Mouse (Mus musculus) kidney, postnatal 0 days (tissue): Measurements from ENCODE around the gene Cyp2b10. TPM values are rescaled to one million over a fixed set of nuclear protein-coding genes. Genes with fewer than 3 reads are reported as not detected.

Source experiments
- ATAC-seq: fragments of 200-750 bp; cut with Nextera tagmentation; replicated peaks from 2 replicates; pipeline ENCODE4 v1.8.0; 2017; ENCODE audit warnings: low read depth, moderate number of reproducible peaks, moderate TSS enrichment, moderate library complexity; ENCODE audit not compliant: low FRiP score
- DNase-seq: peaks from one replicate; pipeline ENCODE4 v3.0.0-alpha.2; 2016; ENCODE audit warnings: low spot score
- H3K27ac ChIP-seq: fragments of 300-500 bp; sonication (generic); 2 replicates; pipeline ENCODE4 v1.5.1; 2014; ENCODE audit warnings: mild to moderate bottlenecking
- H3K27me3 ChIP-seq: fragments of 300-500 bp; sonication (generic); 2 replicates; pipeline ENCODE4 v1.6.1; 2014; ENCODE audit warnings: low read length, mixed read lengths; ENCODE audit not compliant: insufficient read depth
- H3K36me3 ChIP-seq: fragments of 300-500 bp; sonication (generic); 2 replicates; pipeline ENCODE4 v1.6.1; 2014; ENCODE audit warnings: low read length, mixed read lengths; ENCODE audit not compliant: insufficient read depth
- H3K4me1 ChIP-seq: fragments of 300-500 bp; sonication (generic); replicated peaks from 2 replicates; pipeline ENCODE4 v1.6.1; 2014; ENCODE audit warnings: antibody characterized with exemption, low read length, mixed read lengths; ENCODE audit not compliant: insufficient read depth
- H3K4me2 ChIP-seq: fragments of 300-500 bp; sonication (generic); 2 replicates; pipeline ENCODE4 v1.6.1; 2014; ENCODE audit warnings: mild to moderate bottlenecking, low read length, moderate library complexity, mixed read lengths
- H3K4me3 ChIP-seq: fragments of 300-500 bp; sonication (generic); replicated peaks from 2 replicates; pipeline ENCODE4 v1.5.1; 2014; ENCODE audit warnings: low read depth, low read length
- H3K9ac ChIP-seq: fragments of 300-500 bp; sonication (generic); 2 replicates; pipeline ENCODE4 v1.6.1; 2014; ENCODE audit warnings: low read depth, low read length
- H3K9me3 ChIP-seq: fragments of 300-500 bp; sonication (generic); replicated peaks from 2 replicates; pipeline ENCODE4 v1.6.1; 2016; ENCODE audit warnings: low read length, inconsistent platforms, mixed read lengths
- CTCF ChIP-seq: IDR thresholded peaks from 2 replicates; pipeline ENCODE4 v1.5.1; 2016; ENCODE audit warnings: antibody characterized with exemption, low read depth, mild to moderate bottlenecking, moderate library complexity
- WGBS: fragments of 180-500 bp; shearing (Covaris S2); extraction: QIAGEN DNeasy Blood & Tissue Kit; methylation state at CpG from one replicate; pipeline ENCODE4 v1.1.7; 2014; 5-methylcytosine and 5-hydroxymethylcytosine counted together
- polyA plus RNA-seq: library from polyadenylated mRNA; unstranded; fragments of >200 nt; fragmentation: Nextera tagmentation; extraction: Ambion mirVana; gene quantifications from 2 replicates; pipeline ENCODE4 v1.2.1, GENCODE M21; 2015

Cyp2b10 gene
- polyA plus RNA-seq, 1 experiment from 2014 or later = not detected

- Histone ChIP-seq H3K9me3 (no peaks in the 10 kb centered on the region), H3K4me1 (no peaks in the 10 kb centered on the region), H3K27ac (no peak overlapping the region), H3K4me2 (no peak overlapping the region), H3K36me3 (no peaks in the 10 kb centered on the region), H3K4me3 (no peak overlapping the region), H3K27me3 (no peaks in the 10 kb centered on the region), H3K9ac (no peak overlapping the region)
- TF ChIP-seq CTCF = no peak
- DNase-seq = no peak
- no peak for ATAC-seq
- WGBS = 78% methylated on average over 3 of the region's 3 CpGs
Observed at GRCm38 (mm10) chr7:25887758-25888157, 9.7 kb upstream of the Cyp2b10 start.

GRCm38 (mm10) chr7:25893159-25893558 lies 4.3 kb upstream of the Cyp2b10 start:
- ATAC-seq = no peak
- no peak overlapping the region for H3K27ac ChIP-seq
- H3K4me3 ChIP-seq = no peak overlapping the region
- WGBS = 66% methylated on average over 5 of the region's 5 CpGs
- no peaks in the 10 kb centered on the region for H3K27me3 ChIP-seq
- H3K36me3 ChIP-seq = no peaks in the 10 kb centered on the region
- no peaks in the 10 kb centered on the region for H3K9me3 ChIP-seq
- no peak for TF ChIP-seq CTCF
- H3K4me2 ChIP-seq = no peak overlapping the region
- H3K9ac ChIP-seq = no peak overlapping the region
- H3K4me1 ChIP-seq = no peaks in the 10 kb centered on the region
- no peak for DNase-seq

GRCm38 (mm10) chr7:25895162-25895561 lies 2.3 kb upstream of the Cyp2b10 start:
- H3K27me3 ChIP-seq = no peaks in the 10 kb centered on the region
- no peak for TF ChIP-seq CTCF
- H3K36me3 ChIP-seq = no peaks in the 10 kb centered on the region
- no peak overlapping the region for H3K9ac ChIP-seq
- ATAC-seq = no peak
- DNase-seq = no peak
- WGBS = 50% methylated on average over 1 of the region's 1 CpGs
- no peaks in the 10 kb centered on the region for H3K9me3 ChIP-seq
- no peaks in the 10 kb centered on the region for H3K4me1 ChIP-seq
- no peak overlapping the region for H3K4me3 ChIP-seq
- H3K27ac ChIP-seq = no peak overlapping the region
- H3K4me2 ChIP-seq = no peak overlapping the region

DNA sequence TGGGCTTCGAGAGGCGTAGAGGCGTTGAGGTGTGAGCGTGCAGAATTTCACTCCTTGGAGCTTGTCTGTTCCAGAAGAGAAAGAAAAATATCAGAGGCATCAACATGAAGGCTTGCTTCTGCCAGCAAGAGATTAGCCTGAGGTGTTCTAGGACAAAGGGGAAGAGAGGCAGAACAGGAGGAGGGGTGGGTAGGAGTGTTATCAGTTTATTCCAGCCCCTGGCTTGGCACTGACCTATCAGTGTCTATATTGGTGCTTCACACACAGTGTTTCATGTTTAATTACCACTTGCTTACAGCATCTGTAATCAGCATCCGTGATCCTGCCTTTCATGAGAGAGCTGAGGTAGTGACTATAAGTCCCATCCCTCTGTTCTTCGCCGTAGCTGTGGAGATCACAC lies 644 bp downstream of the Cyp2b10 start:
- Histone ChIP-seq H3K9ac (no peak overlapping the region), H3K4me3 (no peak overlapping the region), H3K27ac (no peak overlapping the region), H3K9me3 (no peaks in the 10 kb centered on the region), H3K4me2 (no peak overlapping the region), H3K4me1 (no peaks in the 10 kb centered on the region), H3K36me3 (no peaks in the 10 kb centered on the region), H3K27me3 (no peaks in the 10 kb centered on the region)
- 82% methylated on average over 7 of the region's 7 CpGs for WGBS
- TF ChIP-seq CTCF = no peak
- ATAC-seq (no peak), DNase-seq (no peak)

- no peaks in the 10 kb centered on the region for H3K36me3 ChIP-seq
- no peaks in the 10 kb centered on the region for H3K4me1 ChIP-seq
- WGBS = 34% methylated on average over 8 of the region's 8 CpGs
- H3K4me2 ChIP-seq = no peak overlapping the region
- H3K9me3 ChIP-seq = no peaks in the 10 kb centered on the region
- ATAC-seq = no peak
- no peaks in the 10 kb centered on the region for H3K27me3 ChIP-seq
- H3K4me3 ChIP-seq = no peak overlapping the region
- no peak overlapping the region for H3K27ac ChIP-seq
- DNase-seq = peak; percentile 10
- H3K9ac ChIP-seq = no peak overlapping the region
- TF ChIP-seq CTCF = no peak
Observed at GRCm38 (mm10) chr7:25902061-25902690, 4.8 kb downstream of the Cyp2b10 start.

GRCm38 (mm10) chr7:25903156-25903555 lies 5.7 kb downstream of the Cyp2b10 start:
- no peak for DNase-seq
- no peak for ATAC-seq
- Histone ChIP-seq H3K4me3 (no peak overlapping the region), H3K4me1 (no peaks in the 10 kb centered on the region), H3K9me3 (no peaks in the 10 kb centered on the region), H3K27me3 (no peaks in the 10 kb centered on the region), H3K27ac (no peak overlapping the region), H3K36me3 (no peaks in the 10 kb centered on the region), H3K4me2 (no peak overlapping the region), H3K9ac (no peak overlapping the region)
- TF ChIP-seq CTCF = peak; percentile 48
- WGBS = 51% methylated on average over 14 of the region's 14 CpGs

GRCm38 (mm10) chr7:25904066-25904465 lies 6.6 kb downstream of the Cyp2b10 start:
- H3K27ac ChIP-seq = no peak overlapping the region
- TF ChIP-seq CTCF = peak; percentile 57
- DNase-seq (peak; percentile 11), ATAC-seq (no peak)
- H3K36me3 ChIP-seq = no peaks in the 10 kb centered on the region
- no peak overlapping the region for H3K4me3 ChIP-seq
- H3K4me1 ChIP-seq = no peaks in the 10 kb centered on the region
- no peak overlapping the region for H3K4me2 ChIP-seq
- no peak overlapping the region for H3K9ac ChIP-seq
- 49% methylated on average over 3 of the region's 3 CpGs for WGBS
- H3K9me3 ChIP-seq = no peaks in the 10 kb centered on the region
- H3K27me3 ChIP-seq = no peaks in the 10 kb centered on the region
